Mouse (Mus musculus) kidney, adult 2 months (tissue): ENCODE results near the gene Met.

ENCODE experiments used
- CTCF ChIP-seq: fragments of 200-500 bp; conservative IDR thresholded peaks from 2 replicates; pipeline ENCODE4 v1.5.1; 2011; ENCODE audit warnings: low read depth, mild to moderate bottlenecking, control low read depth, low read length, moderate library complexity, mixed read lengths; ENCODE audit not compliant: insufficient read depth, insufficient read length
- POLR2A ChIP-seq: fragments of 200-500 bp; IDR thresholded peaks from one replicate; pipeline ENCODE4 v1.6.1; 2011; ENCODE audit warnings: low read depth, low read length, control low read depth

- TF ChIP-seq POLR2A: no peak
- TF ChIP-seq CTCF: no peak
These were observed 31.8 kb downstream of the Met start for GRCm38 (mm10) chr6:17495413-17495812.
